Mouse (Mus musculus) CD4-positive helper T cell, adult 2 months (primary cell): ENCODE measurements around the gene Cfap43.

Source experiments
- DNase-seq: peaks from one replicate; pipeline ENCODE4 v3.0.0-alpha.2; 2012; ENCODE audit warnings: low read depth, missing footprints, low spot score

The Cfap43 gene

GRCm38 (mm10) chr19:47795009-47795728 is 123.9 kb downstream of the Cfap43 start:
- peak; percentile 72 for DNase-seq

GRCm38 (mm10) chr19:47794331-47794730 is 124.8 kb downstream of the Cfap43 start:
- DNase-seq: no peak

GRCm38 (mm10) chr19:47790316-47791020 is 128.6 kb downstream of the Cfap43 start:
- DNase-seq: no peak

- no peak for DNase-seq
Measured at GRCm38 (mm10) chr19:47783898-47784297, 135.2 kb downstream of the Cfap43 start.

GRCm38 (mm10) chr19:47780972-47781371 is 138.1 kb downstream of the Cfap43 start:
- no peak for DNase-seq

GRCm38 (mm10) chr19:47780145-47780544 is 138.9 kb downstream of the Cfap43 start:
- no peak for DNase-seq

GRCm38 (mm10) chr19:47777847-47778246 is 141.2 kb downstream of the Cfap43 start:
- DNase-seq: no peak

GRCm38 (mm10) chr19:47755625-47756024 is 163.5 kb downstream of the Cfap43 start:
- peak; percentile 13 for DNase-seq

- DNase-seq: peak; percentile 23
Measured at GRCm38 (mm10) chr19:47754931-47755330, 164.2 kb downstream of the Cfap43 start.

GRCm38 (mm10) chr19:47753921-47754320 is 165.2 kb downstream of the Cfap43 start:
- DNase-seq: no peak

GRCm38 (mm10) chr19:47752456-47752855 is 166.6 kb downstream of the Cfap43 start:
- no peak for DNase-seq

- DNase-seq: no peak
Measured at GRCm38 (mm10) chr19:47750391-47750790, 168.7 kb downstream of the Cfap43 start.

- no peak for DNase-seq
Measured at GRCm38 (mm10) chr19:47748950-47749349, 170.1 kb downstream of the Cfap43 start.

- DNase-seq: no peak
Measured at GRCm38 (mm10) chr19:47747072-47747471, 172.0 kb downstream of the Cfap43 start.

- DNase-seq: no peak
Measured at GRCm38 (mm10) chr19:47731931-47732330, 187.2 kb downstream of the Cfap43 start.

GRCm38 (mm10) chr19:47731071-47731881 is 187.8 kb downstream of the Cfap43 start, which contains the start of gene Sfr1:
Gene Sfr1 (plus strand): TSS chr19:47731682.
- DNase-seq: peak; percentile 98

GRCm38 (mm10) chr19:47730691-47731070 is 188.4 kb downstream of the Cfap43 start:
- peak; percentile 89 for DNase-seq

- DNase-seq: no peak
Measured at GRCm38 (mm10) chr19:47725643-47726140, 193.4 kb downstream of the Cfap43 start.

GRCm38 (mm10) chr19:47724903-47725302 is 194.2 kb downstream of the Cfap43 start:
- DNase-seq: no peak

- no peak for DNase-seq
Measured at GRCm38 (mm10) chr19:47722471-47722870, 196.6 kb downstream of the Cfap43 start.

- no peak for DNase-seq
Measured at GRCm38 (mm10) chr19:47719147-47719546, 199.9 kb downstream of the Cfap43 start.

- DNase-seq: no peak
Measured at GRCm38 (mm10) chr19:47716144-47716543, 202.9 kb downstream of the Cfap43 start.
